Mouse (Mus musculus) embryonic facial prominence, embryonic 15.5 days (tissue): Measurements from ENCODE around the gene Cd5. TPM values are rescaled to one million over a fixed set of nuclear protein-coding genes. Genes with fewer than 3 reads are reported as not detected.

Experiments used
- ATAC-seq: fragments of 200-750 bp; cut with Nextera tagmentation; 2 replicates; pipeline ENCODE4 v1.8.0; 2017; ENCODE audit warnings: low read depth, moderate TSS enrichment; ENCODE audit not compliant: insufficient number of reproducible peaks, low FRiP score, low TSS enrichment
- H3K27ac ChIP-seq: fragments of 300-500 bp; sonication (generic); replicated peaks from 2 replicates; pipeline ENCODE4 v1.5.1; 2015; ENCODE audit warnings: mild to moderate bottlenecking, inconsistent platforms
- H3K27me3 ChIP-seq: fragments of 300-500 bp; sonication (generic); 2 replicates; pipeline ENCODE4 v1.6.1; 2015; ENCODE audit warnings: inconsistent platforms
- H3K36me3 ChIP-seq: fragments of 300-500 bp; sonication (generic); 2 replicates; pipeline ENCODE4 v1.6.1; 2015; ENCODE audit warnings: mild to moderate bottlenecking, inconsistent platforms
- H3K4me1 ChIP-seq: fragments of 300-500 bp; sonication (generic); 2 replicates; pipeline ENCODE4 v1.6.1; 2015; ENCODE audit warnings: inconsistent platforms
- H3K4me2 ChIP-seq: fragments of 300-500 bp; sonication (generic); replicated peaks from 2 replicates; pipeline ENCODE4 v1.6.1; 2015; ENCODE audit warnings: mild to moderate bottlenecking, inconsistent platforms
- H3K4me3 ChIP-seq: fragments of 300-500 bp; sonication (generic); replicated peaks from 2 replicates; pipeline ENCODE4 v1.5.1; 2015; ENCODE audit warnings: mild to moderate bottlenecking, inconsistent platforms
- H3K9ac ChIP-seq: fragments of 300-500 bp; sonication (generic); 2 replicates; pipeline ENCODE4 v1.6.1; 2015; ENCODE audit warnings: inconsistent platforms
- H3K9me3 ChIP-seq: fragments of 300-500 bp; sonication (generic); replicated peaks from 2 replicates; pipeline ENCODE4 v1.6.1; 2016; ENCODE audit warnings: inconsistent platforms
- WGBS: fragments of 180-500 bp; shearing (Covaris S2); methylation state at CpG from one replicate; pipeline ENCODE4 v1.1.7; 2015; 5-methylcytosine and 5-hydroxymethylcytosine counted together
- polyA plus RNA-seq: library from polyadenylated mRNA; unstranded; fragments of >200 nt; fragmentation: Nextera tagmentation; extraction: Ambion mirVana; gene quantifications from 2 replicates; pipeline ENCODE4 v1.2.1, GENCODE M21; 2015

The Cd5 gene
- polyA plus RNA-seq, 1 experiment from 2014 or later = 1.3 TPM

- H3K36me3 ChIP-seq = no peaks in the 10 kb centered on the region
- 87% methylated on average over 2 of the region's 2 CpGs for WGBS
- H3K27me3 ChIP-seq = no peaks in the 10 kb centered on the region; the same call in 1 of the 2 replicates
- no peak overlapping the region for H3K4me3 ChIP-seq
- peaks cover 24% of the 10 kb centered on the region for H3K4me1 ChIP-seq
- no peak for ATAC-seq
- H3K9ac ChIP-seq = no peak overlapping the region
- no peak overlapping the region for H3K27ac ChIP-seq
- no peaks in the 10 kb centered on the region for H3K9me3 ChIP-seq
- no peak overlapping the region for H3K4me2 ChIP-seq
Measured at GRCm38 (mm10) chr19:10685727-10686126, 53.1 kb downstream of the Cd5 start.

- H3K4me1 ChIP-seq = peaks cover 19% of the 10 kb centered on the region
- whole genome bisulfite sequencing = 63% methylated on average over 9 of the region's 9 CpGs
- no peaks in the 10 kb centered on the region; the same call in 1 of the 2 replicates for H3K27me3 ChIP-seq
- H3K4me3 ChIP-seq = no peak overlapping the region
- H3K4me2 ChIP-seq = no peak overlapping the region
- H3K27ac ChIP-seq = peak overlapping the region; percentile 34; the same call in 1 of the 2 replicates
- H3K9me3 ChIP-seq = no peaks in the 10 kb centered on the region
- H3K36me3 ChIP-seq = no peaks in the 10 kb centered on the region
- H3K9ac ChIP-seq = no peak overlapping the region
- no peak for ATAC-seq
Measured at GRCm38 (mm10) chr19:10685081-10685480, 53.7 kb downstream of the Cd5 start.

GRCm38 (mm10) chr19:10681571-10681970, 57.2 kb downstream of the Cd5 start:
- ATAC-seq = no peak
- 55% methylated on average over 4 of the region's 4 CpGs for WGBS

GRCm38 (mm10) chr19:10678772-10679067, 60.1 kb downstream of the Cd5 start:
- Histone ChIP-seq H3K27ac (peak overlapping the region; percentile 65), H3K27me3 (no peaks in the 10 kb centered on the region; the same call in 1 of the 2 replicates), H3K9ac (no peak overlapping the region; the same call in 1 of the 2 replicates), H3K36me3 (no peaks in the 10 kb centered on the region), H3K4me3 (no peak overlapping the region), H3K4me2 (no peak overlapping the region), H3K9me3 (no peaks in the 10 kb centered on the region), H3K4me1 (peaks cover 6% of the 10 kb centered on the region)
- no peak for ATAC-seq
- WGBS = 40% methylated on average over 1 of the region's 1 CpGs

More at GRCm38 (mm10) chr19:10681571-10681970, 57.2 kb downstream of the Cd5 start:
- Histone ChIP-seq H3K9ac (no peak overlapping the region), H3K27ac (no peak overlapping the region), H3K4me3 (no peak overlapping the region), H3K36me3 (no peaks in the 10 kb centered on the region), H3K4me1 (peaks cover 6% of the 10 kb centered on the region), H3K9me3 (no peaks in the 10 kb centered on the region), H3K4me2 (no peak overlapping the region), H3K27me3 (no peaks in the 10 kb centered on the region; the same call in 1 of the 2 replicates)

GRCm38 (mm10) chr19:10677915-10678771, 60.7 kb downstream of the Cd5 start, which contains the start of gene Pga5:
Gene Pga5, minus strand, starts transcription at chr19:10678071.
- WGBS = 37% methylated on average over 6 of the region's 6 CpGs
- peaks cover 6% of the 10 kb centered on the region for H3K4me1 ChIP-seq
- no peaks in the 10 kb centered on the region for H3K36me3 ChIP-seq
- H3K9me3 ChIP-seq = no peaks in the 10 kb centered on the region
- H3K27me3 ChIP-seq = no peaks in the 10 kb centered on the region; the same call in 1 of the 2 replicates
- no peak within 1 kb of the TSS for H3K4me2 ChIP-seq
- ATAC-seq = no peak
- H3K9ac ChIP-seq = no peak within 1 kb of the TSS; the same call in 1 of the 2 replicates
- peak within 1 kb of the TSS; percentile 65 for H3K27ac ChIP-seq
- no peak within 1 kb of the TSS for H3K4me3 ChIP-seq

GRCm38 (mm10) chr19:10676656-10677055, 62.1 kb downstream of the Cd5 start:
- Histone ChIP-seq H3K9ac (no peak overlapping the region), H3K4me1 (peaks cover 6% of the 10 kb centered on the region), H3K36me3 (no peaks in the 10 kb centered on the region), H3K9me3 (no peaks in the 10 kb centered on the region), H3K27ac (no peak overlapping the region), H3K27me3 (no peaks in the 10 kb centered on the region; the same call in 1 of the 2 replicates), H3K4me3 (no peak overlapping the region), H3K4me2 (no peak overlapping the region)
- WGBS = 79% methylated on average over 16 of the region's 16 CpGs
- no peak for ATAC-seq

GRCm38 (mm10) chr19:10673275-10673674, 65.5 kb downstream of the Cd5 start:
- Histone ChIP-seq H3K27ac (no peak overlapping the region), H3K9me3 (no peaks in the 10 kb centered on the region), H3K36me3 (no peaks in the 10 kb centered on the region), H3K4me2 (no peak overlapping the region), H3K27me3 (no peaks in the 10 kb centered on the region), H3K9ac (no peak overlapping the region), H3K4me3 (no peak overlapping the region), H3K4me1 (no peaks in the 10 kb centered on the region)
- ATAC-seq = no peak
- WGBS = 29% methylated on average over 1 of the region's 1 CpGs

GRCm38 (mm10) chr19:10671854-10672417, 66.9 kb downstream of the Cd5 start:
- no peaks in the 10 kb centered on the region for H3K27me3 ChIP-seq
- no peak overlapping the region for H3K27ac ChIP-seq
- no peak overlapping the region for H3K9ac ChIP-seq
- H3K36me3 ChIP-seq = no peaks in the 10 kb centered on the region
- no peaks in the 10 kb centered on the region for H3K9me3 ChIP-seq
- 72% methylated on average over 9 of the region's 9 CpGs for WGBS
- no peak for ATAC-seq
- H3K4me1 ChIP-seq = no peaks in the 10 kb centered on the region
- H3K4me2 ChIP-seq = no peak overlapping the region
- H3K4me3 ChIP-seq = no peak overlapping the region

GRCm38 (mm10) chr19:10671319-10671718, 67.5 kb downstream of the Cd5 start:
- 71% methylated on average over 4 of the region's 4 CpGs for WGBS
- ATAC-seq = no peak
- H3K4me2 ChIP-seq = no peak overlapping the region

More at GRCm38 (mm10) chr19:10671319-10671718, 67.5 kb downstream of the Cd5 start:
- Histone ChIP-seq H3K9ac (no peak overlapping the region), H3K36me3 (no peaks in the 10 kb centered on the region), H3K9me3 (no peaks in the 10 kb centered on the region), H3K4me3 (no peak overlapping the region), H3K27ac (no peak overlapping the region), H3K4me1 (no peaks in the 10 kb centered on the region), H3K27me3 (no peaks in the 10 kb centered on the region)
